Mouse (Mus musculus): ENCODE measurements around the gene Cxcr5.

- TF ChIP-seq CTCF (IDR thresholded peaks at IDR 0.05; ENCODE audit: low read depth) (no peak), EP300 (IDR thresholded peaks at IDR 0.05; ENCODE audit: low read depth) (no peak)
These were observed 55.1 kb downstream of the Cxcr5 start for GRCm38 (mm10) chr9:44506566-44506965.

Measured in heart, postnatal 0 days (tissue).